Mouse (Mus musculus): Measurements from ENCODE around the gene Taf9b. TPM values are rescaled to one million over a fixed set of nuclear protein-coding genes. Genes with fewer than 3 reads are reported as not detected.
"Not testable (repeated sequence)": the region's sequence is repeated elsewhere in the genome, so short reads cannot be mapped to it uniquely, and the experiment has no call there.

Gene Taf9b
- total RNA-seq (2021): 10 to 100 TPM; 25.5 to 27.2 TPM
- long read RNA-seq, transcript Taf9b-201 (7 exons, 2,633 nt): major isoform, 31 of 34 reads
- long read RNA-seq, partial matches to known transcripts: 1 of 34 reads
- long read RNA-seq, other reads (novel, unspliced or antisense): 2 of 34 reads

GRCm38 (mm10) chrX:106221058-106221457, at the start of gene Taf9b:
TSS of gene Taf9b (minus strand) at chrX:106221158.
- DNase-seq (ENCODE audit: low spot score in 2 of 2): no peak

DNA sequence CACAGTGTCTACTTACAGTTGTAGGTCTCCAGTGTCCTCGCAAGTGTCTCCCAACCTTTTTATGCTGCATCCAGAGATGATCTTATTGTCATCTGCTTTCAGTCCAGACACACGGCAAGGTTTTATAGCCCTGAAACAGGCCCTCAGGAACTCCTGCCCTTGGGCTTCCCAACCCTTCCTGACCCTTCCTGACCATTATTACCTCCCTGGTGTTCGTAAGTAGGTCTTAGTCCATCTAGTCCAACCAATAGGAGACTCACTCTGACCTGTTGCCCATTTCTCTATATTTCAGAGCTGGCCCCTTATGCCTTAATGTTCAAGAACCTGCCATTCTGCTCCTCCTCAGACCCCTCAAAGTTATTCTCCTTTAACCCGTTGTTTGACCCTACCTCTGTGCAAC, 34.3 kb upstream of the Taf9b start, which contains the start of gene Fnd3c2:
Fnd3c2 (minus strand) TSS at position 101 of the 400 bp plus-strand sequence.
- DNase-seq (ENCODE audit: low spot score in 2 of 2): no peak

DNA sequence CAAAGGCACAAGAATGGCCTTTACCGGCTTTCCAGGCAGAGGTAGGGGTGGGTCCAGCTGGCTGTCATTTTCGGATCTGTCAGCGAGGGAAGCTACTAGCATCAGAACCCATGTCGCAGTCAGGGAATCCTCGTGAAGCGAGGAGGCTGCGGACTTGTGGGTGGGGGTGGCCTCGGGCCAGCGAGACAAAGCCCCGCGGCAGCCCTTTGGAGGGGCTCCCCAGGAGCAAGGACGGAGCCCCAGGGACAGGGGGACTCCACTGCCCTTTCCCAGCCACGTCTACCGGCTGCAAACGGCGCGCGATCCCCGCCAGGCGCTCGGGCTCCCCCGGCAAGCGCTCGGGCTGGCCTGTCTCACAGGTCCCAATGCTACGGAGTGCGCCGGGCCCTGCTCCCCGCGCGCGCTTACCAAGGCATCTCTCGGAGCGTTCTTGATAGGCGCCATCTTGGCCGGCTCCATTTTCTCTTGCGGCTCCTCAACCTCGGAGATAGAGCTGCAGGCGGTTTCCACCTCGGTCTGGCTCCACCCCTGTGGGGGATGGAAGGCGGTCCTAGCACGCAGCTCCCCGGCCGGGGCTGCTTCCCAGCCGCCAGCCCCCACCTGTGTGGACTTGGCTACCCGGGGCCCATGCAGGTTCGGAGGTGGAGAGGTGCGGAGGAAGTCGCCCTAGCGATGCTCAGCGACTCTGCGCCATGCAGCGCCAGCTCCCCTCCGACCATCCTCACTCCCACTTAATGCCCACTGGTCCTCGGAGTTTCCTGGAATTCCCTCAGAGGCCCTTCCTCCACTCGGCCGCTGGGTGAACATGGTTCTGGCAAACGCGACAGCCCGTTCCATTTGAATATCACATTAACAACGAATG, 1.6 kb downstream of the Taf9b start:
- DNase-seq (ENCODE audit: low spot score in 2 of 2): peak; percentile 68 to 76

GRCm38 (mm10) chrX:106209100-106209499, 11.9 kb downstream of the Taf9b start:
- DNase-seq (ENCODE audit: low spot score in 2 of 2): no peak

DNA sequence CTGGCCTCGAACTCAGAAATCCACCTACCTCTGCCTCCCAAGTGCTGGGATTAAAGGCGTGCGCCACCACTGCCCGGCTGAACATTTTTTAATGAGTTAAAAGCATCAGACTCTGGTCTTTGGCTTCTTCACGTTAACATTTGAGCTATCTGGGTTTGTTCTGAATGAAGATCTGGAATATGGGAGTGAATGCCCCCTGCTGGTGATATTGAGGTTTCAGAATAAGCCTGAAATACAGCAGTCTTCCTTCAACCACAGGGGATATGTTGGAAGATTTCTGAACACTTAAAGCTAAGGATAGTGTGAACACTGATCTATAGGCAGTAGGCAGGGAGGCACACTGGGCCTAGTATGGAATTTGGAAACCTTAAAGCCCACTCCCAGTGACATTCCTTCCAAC, 22.1 kb downstream of the Taf9b start:
- DNase-seq (ENCODE audit: low spot score in 2 of 2): no peak

DNA sequence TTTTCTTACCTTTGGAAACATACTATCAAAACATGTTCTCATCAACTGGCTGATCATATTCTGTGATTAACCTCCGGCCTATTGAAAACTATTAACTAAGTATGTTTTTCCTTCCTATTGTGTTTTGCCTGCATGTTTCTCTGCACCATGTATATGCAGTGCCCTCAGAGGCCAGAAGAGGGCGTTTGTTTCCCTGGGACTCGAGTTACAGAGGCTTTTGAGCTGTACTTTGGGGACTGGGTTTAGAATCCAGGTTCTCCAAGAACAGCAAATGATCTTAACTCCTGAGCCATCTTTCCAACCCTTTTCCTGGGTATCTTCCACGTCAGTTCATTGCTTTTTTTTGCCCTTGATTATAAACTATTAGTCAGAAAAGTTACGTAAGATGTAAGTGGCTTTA, 23.6 kb downstream of the Taf9b start:
- no peak for DNase-seq (ENCODE audit: low spot score in 2 of 2)

DNA sequence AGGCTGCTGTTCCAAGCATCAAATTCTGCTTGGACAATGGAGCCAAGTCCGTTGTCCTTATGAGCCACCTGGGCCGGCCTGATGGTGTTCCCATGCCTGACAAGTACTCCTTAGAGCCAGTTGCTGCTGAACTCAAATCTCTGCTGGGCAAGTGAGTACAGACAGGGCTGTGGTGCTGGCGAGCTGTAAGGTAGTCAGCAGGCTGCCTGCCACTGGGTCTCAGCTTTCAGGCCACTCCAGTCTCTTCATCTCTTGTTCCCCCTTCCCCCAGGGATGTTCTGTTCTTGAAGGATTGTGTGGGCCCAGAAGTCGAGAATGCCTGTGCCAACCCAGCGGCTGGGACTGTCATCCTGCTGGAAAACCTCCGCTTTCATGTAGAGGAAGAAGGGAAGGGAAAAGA, 26.6 kb downstream of the Taf9b start:
- DNase-seq (ENCODE audit: low spot score in 2 of 2): not testable (repeated sequence)

GRCm38 (mm10) chrX:106190091-106190490, 30.9 kb downstream of the Taf9b start:
- DNase-seq (ENCODE audit: low spot score in 2 of 2): no peak

DNA sequence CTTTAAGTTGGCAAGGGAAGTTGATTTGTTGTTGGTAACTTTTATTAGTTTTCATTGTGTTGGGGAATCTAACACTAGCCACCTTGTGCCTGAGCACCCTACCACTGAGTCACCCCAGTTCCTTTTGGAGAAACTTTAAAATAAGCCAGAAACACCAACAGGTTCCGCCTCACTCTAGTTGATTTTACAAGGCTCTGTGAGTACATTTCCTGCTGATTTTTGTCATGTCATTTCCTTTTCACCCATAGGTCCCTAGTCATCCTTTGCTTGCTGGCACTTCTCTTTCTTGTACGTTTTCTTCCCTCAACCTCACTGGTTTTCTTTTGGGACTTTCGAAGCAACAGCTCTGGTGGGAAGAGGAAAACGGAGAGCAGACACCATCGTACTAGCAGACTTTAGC, 31.6 kb downstream of the Taf9b start:
- no peak for DNase-seq (ENCODE audit: low spot score in 2 of 2)

DNA sequence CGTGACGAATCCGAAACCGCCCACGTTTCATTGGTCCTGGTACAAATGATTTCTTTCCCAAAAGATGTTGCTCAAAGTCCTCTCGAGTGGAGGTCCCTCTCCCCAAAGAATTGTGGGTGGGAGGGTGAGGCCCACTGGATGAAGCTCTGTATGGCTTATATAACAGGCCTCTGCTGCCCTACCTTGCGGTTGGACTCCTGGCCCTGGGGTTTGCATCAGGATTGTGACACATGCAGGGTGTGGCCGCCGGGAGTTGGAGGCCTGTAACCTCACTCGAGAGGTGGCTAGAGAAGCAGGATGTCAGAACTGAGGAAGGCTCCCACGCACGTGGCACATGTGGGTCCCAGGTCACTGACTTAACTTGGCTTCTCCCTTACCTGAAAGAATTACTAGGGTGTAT, 33.2 kb downstream of the Taf9b start:
- no peak for DNase-seq (ENCODE audit: low spot score in 2 of 2)

DNA sequence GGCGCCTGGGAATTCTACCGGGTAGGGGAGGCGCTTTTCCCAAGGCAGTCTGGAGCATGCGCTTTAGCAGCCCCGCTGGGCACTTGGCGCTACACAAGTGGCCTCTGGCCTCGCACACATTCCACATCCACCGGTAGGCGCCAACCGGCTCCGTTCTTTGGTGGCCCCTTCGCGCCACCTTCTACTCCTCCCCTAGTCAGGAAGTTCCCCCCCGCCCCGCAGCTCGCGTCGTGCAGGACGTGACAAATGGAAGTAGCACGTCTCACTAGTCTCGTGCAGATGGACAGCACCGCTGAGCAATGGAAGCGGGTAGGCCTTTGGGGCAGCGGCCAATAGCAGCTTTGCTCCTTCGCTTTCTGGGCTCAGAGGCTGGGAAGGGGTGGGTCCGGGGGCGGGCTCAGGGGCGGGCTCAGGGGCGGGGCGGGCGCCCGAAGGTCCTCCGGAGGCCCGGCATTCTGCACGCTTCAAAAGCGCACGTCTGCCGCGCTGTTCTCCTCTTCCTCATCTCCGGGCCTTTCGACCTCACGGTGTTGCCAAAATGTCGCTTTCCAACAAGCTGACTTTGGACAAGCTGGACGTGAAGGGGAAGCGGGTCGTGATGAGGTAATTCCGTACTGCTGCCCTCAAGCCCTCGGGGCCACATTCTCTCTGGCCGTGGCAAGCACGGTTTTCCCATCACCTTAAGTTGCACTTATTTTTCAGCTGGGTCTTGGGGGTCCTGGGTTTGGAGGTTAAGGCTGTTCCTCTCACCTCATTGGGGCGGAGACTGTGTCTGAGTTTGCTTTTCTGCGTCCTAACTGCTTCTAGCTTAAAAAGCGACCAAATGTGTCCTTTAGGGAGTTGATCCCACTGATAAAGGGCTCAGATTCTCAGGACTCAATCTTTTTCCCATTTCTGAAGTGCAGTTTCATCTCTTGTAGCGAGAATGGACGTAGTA, 34.0 kb downstream of the Taf9b start, which contains the start of gene Pgk1:
Pgk1 (plus strand) TSS at position 388 of the 937 bp plus-strand sequence.
- DNase-seq (ENCODE audit: low spot score in 2 of 2): peak; percentile 86 to 94

DNA sequence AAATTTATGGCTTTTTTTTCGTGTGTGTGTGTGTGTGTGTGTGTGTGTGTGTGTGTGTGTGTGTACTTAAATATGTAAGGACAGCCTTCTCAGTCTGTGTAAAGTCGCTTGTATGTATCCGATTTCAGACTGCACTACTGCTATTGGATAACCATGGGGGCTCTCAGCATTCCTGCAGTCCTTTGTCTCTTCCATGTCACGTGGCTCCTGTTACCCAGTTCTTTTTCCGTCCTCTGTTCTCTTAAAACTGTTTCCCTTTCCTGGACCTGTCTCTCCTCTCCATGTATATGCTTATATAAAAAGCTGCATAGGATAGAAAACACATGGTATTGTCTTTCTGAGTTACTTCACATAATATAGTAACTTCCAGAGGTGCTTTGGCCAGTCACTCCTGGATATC, 35.3 kb downstream of the Taf9b start:
- no peak for DNase-seq (ENCODE audit: low spot score in 2 of 2)

GRCm38 (mm10) chrX:106184279-106184678, 36.7 kb downstream of the Taf9b start:
- DNase-seq (ENCODE audit: low spot score in 2 of 2): no peak

DNA sequence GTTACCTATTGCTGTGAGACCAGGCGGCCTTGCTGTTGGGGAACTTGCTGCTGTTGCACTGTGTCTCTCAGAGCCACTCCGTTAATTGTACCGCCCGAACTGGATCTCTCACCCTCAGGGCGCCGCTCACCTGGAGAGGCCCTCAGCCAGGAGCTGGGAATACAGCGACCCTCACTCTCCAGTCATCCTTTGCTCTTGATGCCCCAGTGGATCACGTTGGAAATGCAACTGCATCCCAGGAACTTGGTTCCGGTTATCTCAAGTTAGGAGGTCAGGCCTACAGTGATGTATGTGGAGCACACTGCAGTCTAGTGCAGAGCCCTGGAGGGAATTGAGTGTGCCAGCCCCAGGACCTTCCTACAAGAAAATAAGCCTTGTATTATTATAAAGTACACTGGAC, 44.6 kb downstream of the Taf9b start:
- no peak for DNase-seq (ENCODE audit: low spot score in 2 of 2)

- no peak for DNase-seq (ENCODE audit: low spot score in 2 of 2)
Measured at GRCm38 (mm10) chrX:106171853-106172154, 49.2 kb downstream of the Taf9b start.

DNA sequence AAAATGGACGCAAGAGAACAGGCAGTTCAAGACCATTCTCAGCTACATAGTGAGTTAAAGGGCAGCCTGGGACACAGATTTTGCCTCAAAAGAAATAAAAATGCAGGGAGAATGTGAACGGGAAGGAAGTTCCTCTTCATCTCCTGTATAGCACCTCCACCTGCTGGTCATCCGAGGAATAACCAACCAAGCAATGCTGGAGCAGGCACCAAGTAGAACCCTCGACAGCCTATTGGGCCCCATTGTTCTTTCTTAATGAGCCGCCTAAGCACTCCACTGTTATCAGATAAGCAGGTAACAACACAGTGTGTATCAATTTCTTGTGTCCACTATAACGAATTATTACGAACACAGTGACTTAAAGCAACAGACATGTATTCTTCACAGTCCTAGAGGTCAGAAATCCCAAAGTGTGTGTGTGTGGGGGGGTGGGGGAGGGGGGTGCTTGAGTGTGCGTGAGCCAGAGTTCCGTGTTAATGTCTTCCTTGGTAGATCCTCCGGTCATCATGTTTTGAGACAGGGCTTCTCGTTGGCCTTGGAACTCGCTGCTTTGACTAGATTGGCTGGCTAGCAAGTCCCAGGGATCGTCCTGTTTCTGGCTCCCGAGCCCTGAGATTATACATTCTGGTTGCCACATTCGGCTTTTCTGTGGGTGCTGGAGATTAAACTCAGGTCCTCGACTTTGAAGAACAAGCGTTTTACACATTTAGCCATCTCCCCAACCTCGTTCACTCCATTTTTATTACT, 49.7 kb downstream of the Taf9b start:
- peak; percentile 57 to 78 for DNase-seq (ENCODE audit: low spot score in 2 of 2)

GRCm38 (mm10) chrX:106165089-106165488, 55.9 kb downstream of the Taf9b start:
- no peak for DNase-seq (ENCODE audit: low spot score in 2 of 2)

DNA sequence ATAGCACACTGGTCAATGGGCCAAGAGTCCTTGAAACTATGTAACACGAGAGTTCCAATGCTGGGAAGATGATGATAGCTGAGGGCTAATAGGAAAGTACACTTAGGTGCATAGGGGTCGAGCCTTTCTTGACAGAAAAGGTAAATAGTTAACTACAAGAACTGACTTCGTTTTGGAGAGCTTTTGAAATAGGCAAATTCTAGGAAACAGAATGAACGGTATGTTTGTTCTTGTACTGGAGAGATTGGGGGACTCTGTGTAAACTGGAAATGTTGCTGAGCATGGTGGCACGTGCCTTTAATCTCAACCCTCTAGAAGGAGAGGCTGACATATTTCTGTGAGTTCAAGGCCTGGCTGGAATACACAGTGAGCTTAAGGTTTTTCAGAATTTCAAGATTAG, 56.4 kb downstream of the Taf9b start:
- no peak for DNase-seq (ENCODE audit: low spot score in 2 of 2)

- DNase-seq (ENCODE audit: low spot score in 2 of 2): no peak
Measured at GRCm38 (mm10) chrX:106163995-106164394, 57.0 kb downstream of the Taf9b start.

Data from layer of hippocampus, adult 18-20 months (tissue).